24 mouse cellular contexts compared by ENCODE assay signal in the genomic region with DNA sequence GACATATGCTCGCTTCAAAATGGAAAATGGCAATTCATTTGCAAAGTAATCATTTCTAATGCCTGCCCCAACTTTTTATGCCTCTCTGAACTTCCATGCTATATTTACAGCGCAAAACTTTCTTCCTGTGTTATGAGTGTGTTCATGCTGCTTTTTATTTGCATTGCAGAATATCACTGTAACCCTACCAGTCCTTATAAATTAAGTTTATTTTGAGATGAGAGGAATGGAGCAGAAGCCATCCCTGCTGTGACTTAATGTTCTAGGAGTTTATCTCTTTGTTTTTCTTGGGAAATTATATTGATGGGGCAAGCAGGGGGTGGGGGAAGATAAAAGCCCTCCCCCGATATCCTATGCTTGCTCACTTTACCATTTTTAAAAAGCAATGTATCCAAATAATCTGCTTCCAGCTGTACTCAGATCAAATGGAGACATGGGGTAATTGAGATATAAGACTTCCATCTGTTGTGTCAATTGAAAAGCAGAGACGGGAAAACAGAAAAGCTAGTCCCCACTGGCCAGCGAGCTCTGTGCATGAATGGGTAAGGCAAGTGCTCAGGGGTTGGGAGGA.
DNase-seq lines count a peak whose midpoint lies in the region; ATAC-seq and TF ChIP-seq lines count a peak whose summit lies in the region.
"Had no signal": no experiment of that assay in that cellular context is flagged by ENCODE, and none has a peak within 500 bp of the region (broad histone marks: within the 10 kb centered on the region; RNA-seq: fewer than 3 reads in every experiment).

No protein-coding gene starts in this region.

- TF ChIP-seq CTCF in kidney, postnatal 0 days (IDR thresholded peaks at IDR 0.05; ENCODE audit: low read depth): no peak
- TF ChIP-seq CTCF in lung, postnatal 0 days (IDR thresholded peaks at IDR 0.05): no peak

- WGBS in kidney, postnatal 0 days: 61% methylated on average over 5 of the region's 5 CpGs
- WGBS in kidney, embryonic 15.5 days: 65% methylated on average over 5 of the region's 5 CpGs
- WGBS in lung, embryonic 15.5 days: 55% methylated on average over 5 of the region's 5 CpGs
- WGBS in lung, postnatal 0 days: 70% methylated on average over 5 of the region's 5 CpGs
- WGBS in neural tube, embryonic 15.5 days: 76% methylated on average over 5 of the region's 5 CpGs

- H3K4me2 ChIP-seq in kidney, postnatal 0 days (ENCODE audit: low read length): no peak overlapping the region
- no peak overlapping the region for H3K4me2 ChIP-seq in kidney, embryonic 15.5 days
- H3K4me2 ChIP-seq in lung, embryonic 15.5 days: no peak overlapping the region
- H3K4me2 ChIP-seq in lung, postnatal 0 days (replicated peaks; ENCODE audit: low read depth, low read length): no peak overlapping the region
- no peak overlapping the region for H3K4me2 ChIP-seq in neural tube, embryonic 15.5 days
- H3K4me2 ChIP-seq: embryonic facial prominence, embryonic 13.5 days; embryonic facial prominence, embryonic 15.5 days; forebrain, embryonic 12.5 days had no signal

- peak; percentile 3 for DNase-seq in kidney, postnatal 0 days (ENCODE audit: low spot score)
- no peak for DNase-seq in lung, postnatal 4 days
- DNase-seq in lung, postnatal 0 days (ENCODE audit: low spot score): peak; percentile 18
- no peak for DNase-seq in lung, postnatal 10 days
- no peak for DNase-seq in neural tube, embryonic 10.5 days (ENCODE audit: extremely low spot score, low spot score)
- DNase-seq: adrenal gland, adult 2 months; adrenal gland, postnatal 10 days; adrenal gland, postnatal 25 days; cerebellum, adult 11 months; cerebellum, adult 18-20 months; cerebellum, adult 8-10 months; cerebellum, adult 9-11 months; cerebellum, postnatal 14 days; cerebellum, postnatal 36 days; embryo, embryonic 11 days had no signal

- no peaks in the 10 kb centered on the region for H3K9me3 ChIP-seq in kidney, postnatal 0 days (replicated peaks; ENCODE audit: low read length)
- H3K9me3 ChIP-seq in kidney, embryonic 15.5 days (replicated peaks): no peaks in the 10 kb centered on the region
- H3K9me3 ChIP-seq in lung, embryonic 15.5 days: no peaks in the 10 kb centered on the region
- no peaks in the 10 kb centered on the region for H3K9me3 ChIP-seq in lung, postnatal 0 days (ENCODE audit: low read length)
- no peaks in the 10 kb centered on the region for H3K9me3 ChIP-seq in neural tube, embryonic 15.5 days (replicated peaks)
- H3K9me3 ChIP-seq: embryonic facial prominence, embryonic 13.5 days; embryonic facial prominence, embryonic 15.5 days; forebrain, embryonic 12.5 days had no signal

- no peak for TF ChIP-seq EP300 in lung, postnatal 0 days (IDR thresholded peaks at IDR 0.05)

- H3K27ac ChIP-seq in kidney, postnatal 0 days: no peak overlapping the region
- no peak overlapping the region for H3K27ac ChIP-seq in kidney, embryonic 15.5 days
- H3K27ac ChIP-seq in lung, embryonic 15.5 days: no peak overlapping the region
- H3K27ac ChIP-seq in lung, postnatal 0 days (ENCODE audit: low read length): no peak overlapping the region
- H3K27ac ChIP-seq in neural tube, embryonic 15.5 days (replicated peaks): no peak overlapping the region
- H3K27ac ChIP-seq: embryonic facial prominence, embryonic 13.5 days; embryonic facial prominence, embryonic 15.5 days; forebrain, embryonic 10.5 days; forebrain, embryonic 12.5 days had no signal

- no peak overlapping the region for H3K4me3 ChIP-seq in kidney, postnatal 0 days (replicated peaks; ENCODE audit: low read depth, low read length)
- H3K4me3 ChIP-seq in kidney, embryonic 15.5 days (replicated peaks): no peak overlapping the region
- no peak overlapping the region for H3K4me3 ChIP-seq in lung, embryonic 15.5 days
- no peak overlapping the region for H3K4me3 ChIP-seq in lung, postnatal 0 days (ENCODE audit: low read depth, low read length)
- H3K4me3 ChIP-seq in neural tube, embryonic 15.5 days (replicated peaks): no peak overlapping the region
- H3K4me3 ChIP-seq: embryonic facial prominence, embryonic 13.5 days; embryonic facial prominence, embryonic 15.5 days; erythroblast, embryonic 14.5 days; forebrain, embryonic 10.5 days; forebrain, embryonic 12.5 days had no signal

- H3K9ac ChIP-seq in kidney, postnatal 0 days (ENCODE audit: low read depth, low read length): no peak overlapping the region
- H3K9ac ChIP-seq in kidney, embryonic 15.5 days: no peak overlapping the region
- no peak overlapping the region for H3K9ac ChIP-seq in lung, embryonic 15.5 days
- H3K9ac ChIP-seq in lung, postnatal 0 days (replicated peaks; ENCODE audit: low read depth): no peak overlapping the region
- H3K9ac ChIP-seq in neural tube, embryonic 15.5 days (replicated peaks): no peak overlapping the region
- H3K9ac ChIP-seq: embryonic facial prominence, embryonic 13.5 days; embryonic facial prominence, embryonic 15.5 days; forebrain, embryonic 12.5 days had no signal

- H3K36me3 ChIP-seq in kidney, postnatal 0 days (ENCODE audit: insufficient read depth, low read length): no peaks in the 10 kb centered on the region
- H3K36me3 ChIP-seq in kidney, embryonic 15.5 days: no peaks in the 10 kb centered on the region
- H3K36me3 ChIP-seq in lung, embryonic 15.5 days: no peaks in the 10 kb centered on the region
- no peaks in the 10 kb centered on the region for H3K36me3 ChIP-seq in lung, postnatal 0 days (ENCODE audit: insufficient read depth, low read length)
- H3K36me3 ChIP-seq in neural tube, embryonic 15.5 days: no peaks in the 10 kb centered on the region
- H3K36me3 ChIP-seq: embryonic facial prominence, embryonic 13.5 days; embryonic facial prominence, embryonic 15.5 days; forebrain, embryonic 10.5 days; forebrain, embryonic 12.5 days had no signal

- no peaks in the 10 kb centered on the region for H3K4me1 ChIP-seq in kidney, postnatal 0 days (replicated peaks; ENCODE audit: insufficient read depth, low read length)
- no peaks in the 10 kb centered on the region for H3K4me1 ChIP-seq in kidney, embryonic 15.5 days
- H3K4me1 ChIP-seq in lung, embryonic 15.5 days: no peaks in the 10 kb centered on the region
- H3K4me1 ChIP-seq in lung, postnatal 0 days (ENCODE audit: insufficient read depth, low read depth, low read length): no peaks in the 10 kb centered on the region
- H3K4me1 ChIP-seq in neural tube, embryonic 15.5 days: no peaks in the 10 kb centered on the region
- H3K4me1 ChIP-seq: embryonic facial prominence, embryonic 13.5 days; embryonic facial prominence, embryonic 15.5 days; forebrain, embryonic 10.5 days; forebrain, embryonic 12.5 days had no signal

- no peaks in the 10 kb centered on the region for H3K27me3 ChIP-seq in kidney, postnatal 0 days (ENCODE audit: insufficient read depth, low read length)
- H3K27me3 ChIP-seq in kidney, embryonic 15.5 days: no peaks in the 10 kb centered on the region
- H3K27me3 ChIP-seq in lung, embryonic 15.5 days: no peaks in the 10 kb centered on the region
- H3K27me3 ChIP-seq in lung, postnatal 0 days (replicated peaks; ENCODE audit: insufficient read depth, low read length): no peaks in the 10 kb centered on the region
- H3K27me3 ChIP-seq in neural tube, embryonic 15.5 days (replicated peaks): no peaks in the 10 kb centered on the region
- H3K27me3 ChIP-seq: embryonic facial prominence, embryonic 13.5 days; embryonic facial prominence, embryonic 15.5 days; forebrain, embryonic 12.5 days had no signal

- no peak for ATAC-seq in kidney, postnatal 0 days (replicated peaks; ENCODE audit: low FRiP score, low read depth)
- ATAC-seq in kidney, embryonic 15.5 days (replicated peaks; ENCODE audit: low FRiP score): no peak
- peak; percentile 75 for ATAC-seq in lung, embryonic 15.5 days (ENCODE audit: borderline replicate concordance, extremely low read depth, low FRiP score, low TSS enrichment)
- peak; percentile 28 for ATAC-seq in lung, postnatal 0 days
- ATAC-seq in neural tube, embryonic 15.5 days (ENCODE audit: low FRiP score): peak; percentile 24; the same call in 1 of the 2 replicates
- ATAC-seq: forebrain, embryonic 14.5 days had no signal

Comparison
In these comparisons a context has a peak if more than half of its experiments do, and no peak if none do; other contexts are left out.
1. DNase-seq: peak in kidney, postnatal 0 days (single experiment) and lung, postnatal 0 days (single experiment); none in lung, postnatal 4 days (0 of 2), lung, postnatal 10 days (single experiment) and neural tube, embryonic 10.5 days (single experiment).
2. ATAC-seq: peak in lung, embryonic 15.5 days (single experiment), lung, postnatal 0 days (single experiment) and neural tube, embryonic 15.5 days (single experiment); none in kidney, postnatal 0 days (single experiment) and kidney, embryonic 15.5 days (single experiment).